Mouse (Mus musculus): ENCODE measurements at regions not wholly inside any gene's neighbourhood (a gene's known extent, or its start where the extent isn't known, plus 50 kb on each side); places are given as distances from the start of the nearest gene placed in this dataset.

GRCm38 (mm10) chr13:11293750-11294149 is 813.0 kb downstream of the Ryr2 start:
- no peak for DNase-seq (ENCODE audit: low read depth, low spot score)

DNA sequence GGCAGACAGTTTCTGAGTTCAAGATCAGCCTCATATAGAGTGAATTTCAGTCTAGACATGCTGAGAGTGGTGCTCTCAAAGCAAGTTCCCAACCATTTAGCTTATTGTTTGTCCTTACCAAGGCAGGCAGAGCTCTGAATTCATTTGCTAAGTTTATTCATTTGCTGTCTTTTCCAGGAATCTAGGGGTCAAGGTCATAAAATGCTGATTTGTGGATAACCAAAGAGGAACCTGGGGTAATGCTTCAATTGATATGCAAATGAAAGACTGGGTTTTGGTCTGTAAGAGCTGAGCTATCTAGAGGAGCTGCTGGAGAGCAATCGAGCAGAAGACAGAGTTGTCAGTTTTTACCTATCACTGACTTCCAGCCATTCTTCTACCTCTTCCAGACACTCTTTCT is 832.8 kb downstream of the Ryr2 start:
- DNase-seq (ENCODE audit: low read depth, low spot score): no peak

DNA sequence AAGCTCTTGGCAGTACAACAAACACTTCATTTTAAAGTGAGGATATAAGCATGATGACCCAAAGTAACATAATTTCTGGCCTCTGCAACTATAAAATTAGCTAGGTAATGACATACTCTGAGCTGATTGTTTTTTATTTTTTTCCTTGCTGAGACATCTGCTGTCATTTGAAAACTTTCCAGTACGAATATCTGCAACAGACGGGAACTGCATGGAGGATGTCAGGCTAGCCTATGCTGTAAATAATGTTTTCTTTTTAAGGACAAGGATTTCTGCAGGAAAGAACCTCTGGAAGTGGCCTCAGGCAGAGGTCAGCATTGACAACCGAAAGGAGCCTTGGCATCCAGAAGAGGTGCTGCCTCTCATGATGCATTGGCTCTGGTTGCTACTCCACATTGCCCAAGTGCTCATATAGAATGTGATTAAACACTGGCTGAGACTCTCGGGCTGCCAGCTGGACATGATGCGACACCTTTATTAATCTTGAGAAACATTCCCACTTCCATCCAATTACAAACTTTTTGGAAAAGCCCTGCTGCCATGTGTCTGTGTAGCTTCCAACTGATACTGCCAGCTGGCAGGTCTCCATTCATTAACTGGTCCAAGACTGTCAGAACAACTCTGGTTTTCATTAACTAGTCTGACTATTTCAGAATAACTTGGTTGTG is 837.9 kb downstream of the Ryr2 start:
- peak; percentile 62 for DNase-seq (ENCODE audit: low read depth, low spot score)

DNA sequence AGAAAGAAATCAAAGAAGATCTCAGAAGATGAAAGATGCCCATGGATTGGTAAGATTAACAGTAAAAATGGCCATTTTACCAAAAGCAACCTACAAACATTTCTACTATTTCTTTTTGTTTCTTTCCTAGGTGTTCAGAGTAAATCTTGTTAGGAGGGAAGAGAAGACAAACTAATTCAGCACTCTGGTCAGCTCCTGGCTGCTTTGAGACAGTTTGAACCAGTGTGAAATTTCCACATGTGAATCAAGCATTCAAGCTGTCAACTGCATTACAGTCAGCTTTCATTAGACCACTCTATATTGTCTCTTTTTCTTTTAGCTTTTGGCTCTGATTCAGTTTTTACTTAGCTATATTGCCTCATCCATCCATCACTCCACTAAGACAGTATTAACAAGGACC is 859.2 kb downstream of the Ryr2 start:
- no peak for DNase-seq (ENCODE audit: low read depth, low spot score)

DNA sequence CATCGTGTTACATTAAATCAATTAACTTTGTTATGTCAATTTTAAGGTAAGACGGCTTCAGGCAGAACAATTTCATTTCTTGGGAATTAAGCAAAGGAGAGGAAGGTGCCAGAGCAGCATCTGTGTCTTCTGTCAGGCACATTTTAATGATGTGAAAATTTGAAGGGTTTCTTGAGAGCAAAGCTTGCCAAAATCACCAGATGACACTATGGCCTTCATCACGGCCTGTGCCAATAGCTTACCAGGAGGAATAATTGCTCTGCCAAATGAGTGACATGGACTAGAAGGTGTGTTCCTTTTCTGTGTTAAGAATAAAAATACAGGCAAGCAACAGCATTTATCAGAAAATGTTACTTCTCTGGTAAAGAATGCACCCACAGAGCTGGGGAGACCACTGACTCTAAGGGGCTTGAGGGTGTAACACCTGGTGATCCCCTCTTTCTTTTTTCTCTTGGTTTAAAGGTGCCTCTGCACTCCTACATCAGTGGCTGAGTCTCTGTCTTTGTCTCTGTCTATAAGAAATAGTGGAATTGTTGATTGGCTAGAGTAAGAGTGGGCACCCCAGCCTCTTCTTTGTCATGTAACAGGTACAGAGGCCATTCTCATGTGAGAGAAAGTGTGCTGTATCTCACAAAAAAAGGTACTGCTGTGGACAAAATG is 856.2 kb upstream of the Chrm3 start:
- DNase-seq (ENCODE audit: low read depth, low spot score): peak; percentile 85

- DNase-seq (ENCODE audit: low read depth, low spot score): no peak
Measured at GRCm38 (mm10) chr13:11210109-11210508, 849.5 kb upstream of the Chrm3 start.

- peak; percentile 31 for DNase-seq (ENCODE audit: low read depth, low spot score)
Measured at GRCm38 (mm10) chr13:11205216-11205786, 844.7 kb upstream of the Chrm3 start.

DNA sequence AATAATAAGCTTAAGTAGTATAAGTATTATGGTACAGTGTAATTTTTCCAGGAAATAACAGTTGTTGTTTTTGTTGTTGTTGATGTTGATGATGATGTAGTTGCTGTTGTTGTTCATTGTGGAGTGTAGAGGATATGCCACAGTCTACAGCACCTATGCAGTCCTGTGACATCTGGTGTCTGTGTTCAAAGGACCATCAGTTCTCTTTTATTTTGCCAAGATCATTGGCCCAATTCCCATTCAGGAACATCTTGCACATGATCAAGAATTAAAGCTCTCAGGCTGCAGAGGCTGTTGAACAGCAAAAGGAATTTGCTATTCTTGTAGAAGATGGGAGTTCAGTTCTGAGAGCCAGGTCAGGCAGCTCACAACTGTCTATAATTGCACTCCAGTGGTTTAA is 841.3 kb upstream of the Chrm3 start:
- peak; percentile 39 for DNase-seq (ENCODE audit: low read depth, low spot score)

GRCm38 (mm10) chr13:11192471-11192870 is 831.8 kb upstream of the Chrm3 start:
- no peak for DNase-seq (ENCODE audit: low read depth, low spot score)

GRCm38 (mm10) chr13:11181191-11181590 is 820.5 kb upstream of the Chrm3 start:
- no peak for DNase-seq (ENCODE audit: low read depth, low spot score)

- DNase-seq (ENCODE audit: low read depth, low spot score): no peak
Measured at GRCm38 (mm10) chr13:11180356-11180755, 819.7 kb upstream of the Chrm3 start.

DNA sequence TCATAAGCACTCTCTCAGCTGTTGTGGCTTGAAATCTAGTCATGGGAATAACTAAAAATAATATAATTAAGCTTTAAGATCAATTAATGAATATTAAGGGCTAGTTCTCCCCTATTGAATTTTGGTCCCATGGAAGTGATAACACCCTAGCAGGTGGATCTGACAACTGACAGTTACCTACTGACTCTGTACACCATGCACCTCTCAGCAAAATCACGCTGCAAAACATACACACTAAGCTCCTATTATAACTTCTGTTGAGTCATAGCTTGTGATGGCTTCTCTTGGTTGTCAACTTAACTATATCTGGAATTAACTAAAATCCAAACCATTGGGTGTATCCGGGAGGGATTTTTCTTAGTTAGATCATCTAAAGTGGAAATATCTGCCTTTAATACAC is 817.9 kb upstream of the Chrm3 start:
- no peak for DNase-seq (ENCODE audit: low read depth, low spot score)

GRCm38 (mm10) chr13:11177642-11178420 is 817.2 kb upstream of the Chrm3 start:
- DNase-seq (ENCODE audit: low read depth, low spot score): no peak

GRCm38 (mm10) chr13:11167115-11167514 is 806.5 kb upstream of the Chrm3 start:
- DNase-seq (ENCODE audit: low read depth, low spot score): no peak

DNA sequence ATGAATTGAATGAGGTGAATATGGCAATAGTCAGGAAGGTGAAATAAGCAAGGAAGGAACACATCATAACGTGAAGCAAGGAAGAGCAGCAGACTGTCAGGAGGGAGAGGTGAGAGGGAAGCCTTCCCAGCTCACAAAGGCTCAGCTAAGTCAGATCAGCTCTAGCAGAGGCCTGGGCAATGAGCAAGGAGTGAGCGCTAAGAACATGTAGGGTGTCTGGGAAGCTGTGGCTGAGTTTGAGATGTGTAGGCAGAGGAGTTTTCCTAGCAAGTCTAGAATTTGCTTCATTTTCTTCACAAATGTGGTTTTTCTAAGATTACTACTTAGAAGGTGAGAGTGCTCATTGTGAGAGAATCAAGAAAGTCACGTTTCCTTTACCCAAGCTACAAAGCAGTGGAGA is 803.5 kb upstream of the Chrm3 start:
- peak; percentile 23 for DNase-seq (ENCODE audit: low read depth, low spot score)

- peak; percentile 72 for DNase-seq (ENCODE audit: low read depth, low spot score)
Measured at GRCm38 (mm10) chr13:11147268-11147667, 786.6 kb upstream of the Chrm3 start.

- no peak for DNase-seq (ENCODE audit: low read depth, low spot score)
Measured at GRCm38 (mm10) chr13:11107693-11108092, 747.0 kb upstream of the Chrm3 start.

GRCm38 (mm10) chr13:11106426-11106825 is 745.8 kb upstream of the Chrm3 start:
- DNase-seq (ENCODE audit: low read depth, low spot score): no peak

GRCm38 (mm10) chr13:11105571-11105970 is 744.9 kb upstream of the Chrm3 start:
- DNase-seq (ENCODE audit: low read depth, low spot score): no peak

DNA sequence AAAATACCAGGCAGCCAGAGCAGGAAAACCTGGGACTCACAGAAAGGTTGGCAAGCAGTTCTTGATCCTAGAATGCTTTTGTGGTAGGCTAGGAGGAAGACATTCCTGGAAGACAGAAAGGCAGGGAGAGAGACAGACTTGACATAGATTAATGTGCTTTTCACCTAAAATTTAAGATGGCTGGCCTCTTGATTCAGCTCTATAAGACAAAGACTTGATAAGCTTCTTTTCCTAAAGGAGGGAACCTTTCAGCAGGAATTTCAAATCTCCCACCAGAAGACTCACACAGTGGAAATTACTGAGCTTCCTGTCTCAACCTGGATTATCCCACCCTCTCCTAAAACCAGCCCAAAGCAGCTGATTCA is 738.9 kb upstream of the Chrm3 start:
- no peak for DNase-seq (ENCODE audit: low read depth, low spot score)

DNA sequence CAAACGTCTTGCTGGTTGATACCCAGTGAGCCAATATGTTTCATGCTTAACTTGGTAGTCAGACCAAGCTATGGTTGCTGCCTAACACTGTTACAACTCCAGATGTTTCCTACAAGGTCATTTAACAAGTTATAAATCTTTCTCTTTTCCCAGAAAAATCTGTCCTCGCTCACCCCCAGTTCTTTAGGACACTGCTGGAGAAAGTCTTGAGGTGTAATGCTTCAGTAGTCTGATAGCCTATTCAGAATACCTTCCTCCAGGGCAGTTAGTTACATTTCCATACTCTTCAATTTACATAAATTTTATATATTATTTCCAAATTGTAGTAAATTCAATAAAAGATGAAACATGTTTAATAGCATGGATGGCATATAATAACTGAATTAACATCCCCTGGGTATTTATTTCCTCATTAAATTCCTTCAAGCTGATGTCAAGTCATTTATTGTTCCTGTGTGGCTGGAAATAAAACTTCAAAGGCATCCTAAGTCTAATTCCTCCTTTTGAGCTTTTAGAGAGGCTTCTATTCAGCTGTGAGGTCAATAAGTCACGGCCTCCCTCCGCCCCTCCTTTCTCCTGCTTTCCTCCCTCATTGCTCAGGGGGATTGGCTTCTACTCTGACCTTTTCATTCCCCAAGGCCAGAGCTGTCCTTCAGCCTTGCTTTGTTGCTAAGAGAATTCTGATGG is 738.4 kb upstream of the Chrm3 start:
- DNase-seq (ENCODE audit: low read depth, low spot score): peak; percentile 7

DNA sequence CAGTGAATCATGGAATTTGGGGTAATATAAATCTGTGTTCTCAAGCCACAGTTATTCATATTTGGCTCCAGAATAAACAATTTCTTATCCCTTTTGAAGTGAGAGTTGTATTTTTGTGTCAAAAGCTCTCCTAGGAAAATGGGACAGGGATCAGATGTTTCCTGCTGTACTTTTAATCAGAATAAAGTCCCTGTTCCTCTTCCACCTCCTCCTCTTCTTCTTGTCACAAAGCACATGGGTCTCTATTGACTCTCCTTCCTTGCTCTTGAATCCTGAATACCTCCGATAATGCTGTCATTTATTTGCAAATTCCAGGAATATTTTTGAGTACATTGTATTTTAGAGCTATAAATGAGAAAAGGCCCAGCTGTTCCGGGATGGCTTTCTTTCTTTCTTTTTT is 732.3 kb upstream of the Chrm3 start:
- DNase-seq (ENCODE audit: low read depth, low spot score): peak; percentile 6
